Mouse (Mus musculus): Measurements from ENCODE around the gene Agpat1.

Agpat1 gene

DNA sequence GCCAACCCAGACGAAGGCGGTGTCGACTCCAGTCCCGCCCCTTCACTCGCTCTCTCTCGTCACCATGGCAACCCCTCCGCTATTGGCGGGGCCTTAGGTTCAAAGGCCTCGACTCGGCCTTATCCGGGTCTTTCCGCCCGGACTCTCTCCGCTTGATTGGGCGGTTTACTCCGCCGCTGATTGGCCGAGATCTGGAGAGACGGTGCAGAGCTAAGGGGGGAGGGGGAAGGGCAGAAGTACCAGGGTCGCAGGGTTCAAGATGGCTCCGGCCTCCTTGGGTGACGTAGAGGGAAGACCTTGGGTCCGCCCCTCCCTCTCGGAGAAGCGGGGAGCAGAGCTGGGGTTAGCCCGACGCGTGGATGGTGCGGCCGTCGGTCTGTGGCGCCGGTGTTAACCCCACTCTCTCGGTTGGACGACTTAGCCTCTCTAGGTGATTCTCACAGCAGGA lies at the start of gene Agpat1:
Agpat1 (plus strand) TSS at position 202 of the 448 bp plus-strand sequence.
- DNase-seq (ENCODE audit: low spot score in 2 of 2): peak; percentile 96 to 98

DNA sequence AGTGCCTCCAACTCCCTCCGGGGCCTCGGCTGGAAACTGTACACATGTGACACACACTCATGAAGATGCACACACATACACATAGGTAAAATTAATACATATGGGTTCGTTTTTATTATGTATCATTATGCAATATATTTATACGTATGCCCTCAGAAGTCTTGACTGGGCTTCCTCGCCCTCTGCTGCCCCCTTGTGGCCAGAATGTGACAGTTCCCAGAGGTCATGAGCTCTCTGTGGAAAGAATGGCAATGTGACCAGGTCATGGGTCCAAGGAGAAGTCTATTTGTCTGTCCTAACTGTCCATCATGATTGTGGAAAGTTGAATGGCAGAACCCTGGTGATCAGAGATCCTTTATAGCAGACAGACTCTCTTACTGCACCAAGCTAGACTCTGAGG lies 48.6 kb upstream of the Agpat1 start:
- peak; percentile 38 to 62 for DNase-seq (ENCODE audit: low spot score in 2 of 2)

DNA sequence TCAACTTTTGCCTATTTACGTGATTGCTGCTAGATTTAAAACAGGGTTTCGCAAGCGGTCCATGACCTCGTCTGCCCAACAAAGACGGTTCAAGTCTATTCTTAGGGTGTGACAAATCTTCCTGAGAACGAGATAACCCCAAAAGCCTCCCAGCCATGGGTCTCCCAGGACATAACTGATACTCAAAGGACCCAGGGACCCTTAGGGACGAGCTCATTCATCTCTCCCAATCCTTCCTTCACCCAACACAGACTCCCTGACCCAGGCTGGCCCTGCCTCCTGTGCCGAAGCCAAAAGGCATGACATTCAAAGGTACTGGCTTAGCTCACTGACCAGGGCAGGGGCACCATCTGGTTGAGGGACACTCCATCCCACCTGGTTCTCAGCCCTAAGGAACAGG lies 47.7 kb upstream of the Agpat1 start:
- DNase-seq (ENCODE audit: low spot score in 2 of 2): no peak

DNA sequence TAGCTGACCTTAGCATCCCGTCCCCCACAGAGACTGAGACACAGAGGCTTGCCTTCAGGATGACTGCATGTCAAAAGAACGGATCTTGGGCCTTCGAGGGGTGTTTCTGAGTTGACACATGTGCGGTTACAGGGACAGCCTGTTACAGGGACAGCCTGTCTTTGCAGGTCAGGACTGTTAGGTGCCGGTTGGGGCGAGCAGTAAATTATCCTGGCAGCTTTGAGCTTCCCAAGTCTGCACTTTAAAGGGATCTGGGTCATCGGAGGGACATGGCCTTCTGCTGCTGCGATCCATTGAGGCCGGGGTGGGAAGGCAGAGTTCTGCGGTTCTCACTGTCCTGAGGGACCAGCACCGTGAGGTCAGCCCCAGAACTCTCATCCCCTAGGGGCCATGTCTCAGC lies 46.7 kb upstream of the Agpat1 start:
- no peak for DNase-seq (ENCODE audit: low spot score in 2 of 2)

DNA sequence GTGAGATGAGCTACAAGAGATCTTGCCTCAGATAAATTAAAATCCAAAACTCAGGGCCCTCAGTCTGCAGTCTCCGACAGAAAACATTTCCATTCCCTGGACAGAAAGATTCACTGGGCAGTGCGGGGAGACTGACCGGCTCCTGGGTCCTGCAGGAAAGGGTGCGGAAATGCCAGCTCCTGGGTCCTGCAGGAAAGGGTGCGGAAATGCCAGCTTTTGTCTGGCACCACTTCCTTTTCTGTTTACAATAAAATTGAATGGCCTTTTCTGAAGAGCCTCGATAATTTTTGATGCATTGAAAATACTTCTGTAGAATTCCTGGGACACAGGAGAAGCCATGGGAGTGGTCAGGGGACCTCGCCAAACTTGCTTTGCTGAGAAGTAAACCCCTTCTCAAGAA lies 44.9 kb upstream of the Agpat1 start:
- no peak for DNase-seq (ENCODE audit: low spot score in 2 of 2)

DNA sequence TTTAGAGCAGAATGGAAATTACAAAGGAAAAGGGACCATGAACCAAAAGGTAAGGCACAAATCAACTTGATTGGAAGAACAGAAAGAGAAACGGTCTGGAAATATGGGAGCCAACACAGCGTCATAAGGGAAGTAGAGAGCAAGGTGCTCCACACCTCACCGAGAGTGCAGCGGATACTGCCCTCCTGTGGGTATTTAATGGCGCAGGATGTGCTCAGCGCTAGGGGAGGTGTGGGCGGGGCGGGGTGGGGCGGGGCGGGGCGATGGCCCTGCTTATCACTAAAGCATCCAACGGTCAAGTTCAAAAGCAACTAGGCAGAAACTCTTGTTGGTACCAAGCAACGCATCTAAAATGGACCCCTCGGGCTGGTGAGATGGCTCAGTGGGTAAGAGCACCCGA lies 44.2 kb upstream of the Agpat1 start:
- DNase-seq (ENCODE audit: low spot score in 2 of 2): no peak

DNA sequence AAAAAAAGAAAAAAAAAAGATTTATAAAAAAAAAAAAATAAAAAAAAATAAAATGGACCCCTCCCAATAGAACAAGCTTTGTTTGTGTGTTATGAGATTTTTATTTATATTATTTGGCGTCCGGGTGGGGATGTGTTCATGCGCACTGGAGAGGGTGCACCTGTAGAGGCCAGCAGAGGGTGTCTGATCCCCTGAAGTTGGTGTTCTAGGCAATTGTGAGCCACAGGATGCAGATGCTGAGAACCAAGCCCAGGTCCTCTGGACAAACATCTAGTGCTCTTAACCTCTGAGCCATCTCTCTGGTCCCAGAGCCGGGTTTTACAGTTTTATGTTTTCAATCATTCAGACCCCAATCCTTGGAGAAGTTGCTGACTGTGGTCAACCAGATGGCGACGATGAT lies 43.6 kb upstream of the Agpat1 start:
- DNase-seq (ENCODE audit: low spot score in 2 of 2): no peak

DNA sequence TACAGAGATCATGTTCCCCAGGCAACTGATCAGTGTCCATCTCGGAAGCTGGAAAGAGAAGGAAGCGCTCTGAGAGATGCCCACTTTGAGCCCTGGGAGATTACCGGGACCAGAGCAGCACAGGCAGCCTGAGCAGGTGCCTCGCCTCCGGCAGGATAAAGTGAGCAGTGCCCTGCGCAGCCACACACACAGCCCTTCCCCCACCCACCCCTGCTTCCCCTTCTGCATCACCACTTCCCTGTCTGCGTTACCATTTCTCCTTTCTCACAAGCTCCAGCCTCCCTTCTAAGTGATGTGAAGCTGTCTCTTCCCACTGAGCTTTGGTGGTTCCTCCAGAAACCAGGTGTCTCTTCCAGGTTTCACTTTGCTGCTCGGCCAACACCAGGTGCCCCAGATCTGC lies 42.9 kb upstream of the Agpat1 start:
- no peak for DNase-seq (ENCODE audit: low spot score in 2 of 2)

DNA sequence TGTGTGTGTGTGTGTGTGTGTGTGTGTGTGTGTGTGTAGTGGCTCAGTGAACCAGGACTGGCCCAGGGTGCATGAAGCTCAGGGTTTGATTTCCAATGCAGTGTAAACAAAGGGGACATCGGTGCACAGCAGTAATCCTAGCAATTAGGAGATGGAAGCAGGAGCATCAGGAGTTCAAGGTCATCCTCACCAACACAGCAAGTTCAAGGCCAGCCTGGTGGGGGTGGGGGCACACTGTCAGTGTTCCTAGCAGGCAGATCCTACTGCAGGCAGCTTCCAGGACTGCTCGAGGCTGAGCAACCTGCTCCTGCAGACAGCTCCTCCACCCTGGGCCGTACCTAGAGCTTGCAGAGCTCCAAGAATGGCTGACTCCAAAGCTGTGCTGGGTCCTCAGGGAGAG lies 41.5 kb upstream of the Agpat1 start:
- no peak for DNase-seq (ENCODE audit: low spot score in 2 of 2)

DNA sequence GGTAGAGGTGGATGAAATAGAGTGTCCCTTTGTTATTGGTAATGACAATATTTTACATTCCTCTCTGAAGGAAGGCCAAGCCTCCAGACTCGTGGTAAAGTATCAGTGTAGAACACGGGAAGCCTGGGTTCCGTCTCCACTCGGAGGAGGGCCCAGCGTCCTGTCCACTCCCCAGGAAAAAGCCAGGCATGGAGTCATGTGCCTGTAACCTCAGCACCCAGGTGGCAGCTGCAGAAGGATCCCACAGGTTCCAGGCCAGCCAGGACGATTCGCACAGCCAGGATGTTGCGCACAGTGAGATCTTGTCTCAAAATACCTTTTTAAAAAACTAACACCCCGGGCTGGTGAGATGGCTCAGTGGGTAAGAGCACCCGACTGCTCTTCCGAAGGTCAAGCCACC lies 40.7 kb upstream of the Agpat1 start:
- no peak for DNase-seq (ENCODE audit: low spot score in 2 of 2)

DNA sequence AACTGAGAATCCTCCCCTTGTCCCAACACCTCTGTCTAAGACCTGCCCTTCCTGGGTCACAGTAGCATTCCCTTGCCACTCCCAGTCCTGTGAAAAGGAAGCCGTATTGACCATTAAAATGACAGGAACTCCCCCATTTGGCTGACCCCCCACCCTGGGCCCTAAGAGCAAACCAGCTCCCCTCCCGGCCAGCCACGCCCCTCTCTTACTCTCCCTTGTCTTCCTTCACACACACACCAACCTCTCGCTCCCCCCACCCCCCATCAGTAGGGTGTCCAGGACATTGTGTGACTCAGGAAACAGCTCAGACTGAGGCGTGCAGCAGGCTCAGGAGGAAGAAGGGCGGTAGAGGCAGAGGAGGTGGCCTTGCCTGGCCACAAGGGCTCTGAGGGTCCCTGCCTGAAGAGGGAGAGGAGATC lies 40.0 kb upstream of the Agpat1 start, which contains the start of gene Notch4:
Notch4 (plus strand) TSS at position 266 of the 419 bp plus-strand sequence.
- DNase-seq (ENCODE audit: low spot score in 2 of 2): no peak

DNA sequence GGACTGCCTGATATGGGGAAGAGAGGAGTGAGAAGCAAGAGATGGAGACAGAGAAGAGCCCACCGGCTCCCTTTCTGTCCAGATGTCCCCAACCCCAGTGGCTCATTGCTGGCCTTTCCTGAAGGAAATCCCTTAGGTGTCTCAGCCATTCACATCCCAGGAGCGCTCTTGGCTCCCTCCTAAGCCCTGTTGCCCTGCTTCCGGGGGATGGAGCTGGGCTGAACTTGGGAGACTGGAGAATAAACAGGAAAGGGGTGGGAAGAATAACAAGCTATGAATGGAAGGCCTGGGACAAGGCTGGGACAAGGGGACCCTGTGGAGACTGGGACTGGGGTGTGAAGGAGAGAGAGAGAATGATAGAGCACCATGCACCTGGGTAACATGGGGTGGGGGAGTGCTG lies 39.3 kb upstream of the Agpat1 start:
- no peak for DNase-seq (ENCODE audit: low spot score in 2 of 2)

DNA sequence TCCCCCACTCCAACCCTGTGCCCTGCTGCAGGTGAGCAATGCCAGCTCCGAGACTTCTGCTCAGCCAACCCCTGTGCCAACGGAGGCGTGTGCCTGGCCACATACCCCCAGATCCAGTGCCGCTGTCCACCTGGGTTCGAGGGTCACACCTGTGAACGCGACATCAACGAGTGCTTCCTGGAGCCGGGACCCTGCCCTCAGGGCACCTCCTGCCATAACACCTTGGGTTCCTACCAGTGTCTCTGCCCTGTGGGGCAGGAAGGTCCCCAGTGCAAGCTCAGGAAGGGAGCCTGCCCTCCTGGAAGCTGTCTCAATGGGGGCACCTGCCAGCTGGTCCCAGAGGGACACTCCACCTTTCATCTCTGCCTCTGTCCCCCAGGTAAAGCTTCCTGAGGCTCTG lies 36.8 kb upstream of the Agpat1 start:
- no peak for DNase-seq (ENCODE audit: low spot score in 2 of 2)

DNA sequence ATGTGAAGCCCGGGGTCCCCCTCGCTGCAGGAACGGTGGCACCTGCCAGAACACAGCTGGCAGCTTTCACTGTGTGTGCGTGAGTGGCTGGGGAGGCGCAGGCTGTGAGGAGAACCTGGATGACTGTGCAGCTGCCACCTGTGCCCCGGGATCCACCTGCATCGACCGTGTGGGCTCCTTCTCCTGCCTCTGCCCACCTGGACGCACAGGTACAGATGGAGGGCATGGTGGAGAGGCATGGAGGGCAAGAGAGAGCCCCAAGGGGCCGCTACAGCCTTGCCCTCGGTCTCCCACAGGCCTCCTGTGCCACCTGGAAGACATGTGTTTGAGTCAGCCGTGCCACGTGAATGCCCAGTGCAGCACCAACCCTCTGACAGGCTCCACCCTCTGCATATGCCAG lies 35.6 kb upstream of the Agpat1 start:
- no peak for DNase-seq (ENCODE audit: low spot score in 2 of 2)

DNA sequence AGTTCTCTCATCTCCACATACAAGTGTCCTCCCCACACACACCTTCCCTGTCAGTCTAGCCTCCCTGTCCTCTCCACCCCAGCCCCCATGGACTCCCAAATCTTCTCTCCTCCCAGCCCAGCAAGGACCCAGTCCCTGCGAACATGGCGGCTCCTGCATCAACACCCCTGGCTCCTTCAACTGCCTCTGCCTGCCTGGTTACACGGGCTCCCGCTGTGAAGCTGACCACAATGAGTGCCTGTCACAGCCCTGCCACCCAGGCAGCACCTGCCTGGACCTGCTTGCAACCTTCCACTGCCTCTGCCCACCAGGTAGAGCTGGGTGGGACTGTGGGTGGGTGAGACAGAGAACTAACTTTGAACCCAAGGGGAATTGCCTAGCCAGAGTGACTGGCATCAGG lies 34.1 kb upstream of the Agpat1 start:
- DNase-seq (ENCODE audit: low spot score in 2 of 2): no peak

DNA sequence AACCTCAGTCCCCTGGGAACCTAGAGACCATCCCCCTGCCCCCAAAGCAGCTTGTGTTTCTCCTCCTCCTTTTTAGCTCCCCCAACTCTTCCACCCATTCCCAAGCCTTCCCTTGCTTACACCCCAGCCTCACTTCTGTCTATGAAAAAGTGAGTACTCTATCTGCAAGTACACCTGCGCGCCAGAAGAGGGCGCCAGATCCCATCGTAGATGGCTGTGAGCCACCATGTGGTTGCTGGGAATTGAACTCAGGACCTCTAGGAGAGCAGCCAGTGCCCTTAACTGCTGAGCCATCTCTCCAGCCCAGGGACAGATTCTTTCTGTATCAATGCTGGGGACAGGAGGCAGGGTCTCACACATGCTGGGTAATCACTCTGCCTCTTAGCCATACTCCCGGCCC lies 32.2 kb upstream of the Agpat1 start:
- DNase-seq (ENCODE audit: low spot score in 2 of 2): no peak

DNA sequence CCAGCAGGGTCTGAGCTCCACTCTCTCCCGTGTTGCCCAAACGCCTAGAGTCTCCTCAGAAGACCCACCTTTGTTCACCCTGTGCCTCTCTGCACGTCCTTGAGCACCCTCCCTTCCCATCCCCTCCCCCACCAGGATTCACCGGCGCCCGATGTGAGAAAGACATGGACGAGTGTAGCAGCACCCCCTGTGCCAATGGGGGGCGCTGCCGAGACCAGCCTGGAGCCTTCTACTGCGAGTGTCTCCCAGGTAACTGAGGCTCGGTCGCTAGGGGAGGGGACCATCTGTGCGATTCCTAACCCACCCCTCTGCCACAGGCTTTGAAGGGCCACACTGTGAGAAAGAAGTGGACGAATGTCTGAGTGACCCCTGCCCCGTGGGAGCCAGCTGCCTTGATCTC lies 31.7 kb upstream of the Agpat1 start:
- DNase-seq (ENCODE audit: low spot score in 2 of 2): no peak

DNA sequence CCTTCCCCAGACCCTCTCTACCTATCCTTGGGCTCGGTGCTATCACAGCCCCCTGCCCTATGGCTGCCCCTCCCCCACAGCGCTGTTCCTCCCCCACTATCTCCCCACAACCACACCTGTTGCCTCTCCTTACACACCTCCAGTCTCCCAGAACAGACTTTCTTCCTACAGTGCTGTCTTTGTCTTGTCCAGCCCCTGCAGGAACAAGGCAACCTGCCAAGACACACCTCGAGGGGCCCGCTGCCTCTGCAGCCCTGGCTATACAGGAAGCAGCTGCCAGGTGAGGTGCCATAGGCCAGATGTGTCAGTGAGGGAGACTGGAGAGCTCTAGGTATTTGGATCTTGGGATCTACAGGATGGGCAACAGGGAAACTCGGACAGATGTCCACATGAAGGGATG lies 27.5 kb upstream of the Agpat1 start:
- DNase-seq (ENCODE audit: low spot score in 2 of 2): no peak

DNA sequence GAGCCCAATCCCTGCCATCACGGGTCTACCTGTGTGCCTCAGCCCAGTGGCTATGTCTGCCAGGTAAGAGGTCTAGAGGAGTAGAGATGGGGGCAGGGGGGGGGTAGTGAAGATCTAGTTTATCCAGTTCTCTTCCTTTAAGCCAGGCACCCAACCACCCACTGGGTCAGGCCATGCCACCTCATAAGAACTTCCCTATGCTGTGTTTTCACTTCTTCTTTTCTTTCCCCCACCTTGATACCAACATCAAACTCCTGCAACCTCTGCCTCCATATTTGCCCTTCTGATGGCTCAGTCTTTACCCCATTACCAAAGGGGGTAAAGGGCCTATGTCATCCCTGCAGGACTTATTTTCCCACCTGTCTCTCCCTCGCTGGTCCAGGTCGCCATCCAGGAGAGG lies 26.0 kb upstream of the Agpat1 start:
- DNase-seq (ENCODE audit: low spot score in 2 of 2): no peak

DNA sequence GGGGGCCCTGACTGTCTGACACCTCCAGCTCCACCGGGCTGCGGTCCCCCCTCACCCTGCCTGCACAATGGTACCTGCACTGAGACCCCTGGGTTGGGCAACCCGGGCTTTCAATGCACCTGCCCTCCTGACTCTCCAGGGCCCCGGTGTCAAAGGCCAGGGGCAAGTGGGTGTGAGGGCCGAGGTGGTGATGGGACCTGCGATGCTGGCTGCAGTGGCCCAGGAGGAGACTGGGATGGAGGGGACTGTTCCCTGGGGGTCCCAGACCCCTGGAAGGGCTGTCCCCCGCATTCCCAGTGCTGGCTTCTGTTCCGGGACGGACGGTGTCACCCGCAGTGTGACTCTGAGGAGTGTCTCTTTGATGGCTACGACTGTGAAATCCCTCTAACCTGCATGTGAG lies 21.5 kb upstream of the Agpat1 start:
- no peak for DNase-seq (ENCODE audit: low spot score in 2 of 2)

DNA sequence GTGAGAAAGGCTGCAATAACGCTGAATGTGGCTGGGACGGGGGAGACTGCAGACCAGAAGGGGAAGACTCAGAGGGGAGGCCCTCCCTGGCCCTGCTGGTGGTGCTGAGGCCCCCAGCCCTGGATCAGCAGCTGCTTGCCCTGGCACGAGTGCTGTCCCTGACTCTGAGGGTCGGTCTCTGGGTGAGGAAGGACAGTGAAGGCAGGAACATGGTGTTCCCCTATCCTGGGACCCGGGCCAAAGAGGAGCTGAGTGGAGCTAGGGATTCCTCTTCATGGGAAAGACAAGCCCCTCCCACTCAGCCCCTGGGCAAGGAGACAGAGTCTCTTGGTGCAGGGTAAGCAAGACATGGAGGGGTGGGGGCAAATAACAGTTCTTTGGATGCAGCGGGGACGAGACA lies 20.7 kb upstream of the Agpat1 start:
- no peak for DNase-seq (ENCODE audit: low spot score in 2 of 2)

DNA sequence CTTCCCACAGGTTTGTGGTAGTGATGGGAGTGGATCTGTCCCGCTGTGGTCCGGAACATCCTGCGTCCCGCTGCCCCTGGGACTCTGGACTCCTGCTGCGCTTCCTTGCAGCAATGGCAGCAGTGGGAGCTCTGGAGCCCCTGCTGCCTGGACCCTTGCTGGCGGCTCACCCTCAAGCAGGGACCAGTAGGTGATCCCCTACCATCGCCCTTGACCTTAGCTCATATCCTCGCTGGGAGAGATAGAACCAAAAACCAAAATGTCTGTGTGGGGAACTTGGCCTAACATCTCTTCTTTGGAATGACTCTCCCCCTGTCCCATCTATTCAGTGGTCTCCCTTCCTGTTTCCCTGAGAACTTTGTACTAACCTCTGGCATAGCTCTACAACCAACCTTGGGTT lies 20.2 kb upstream of the Agpat1 start:
- no peak for DNase-seq (ENCODE audit: low spot score in 2 of 2)

DNA sequence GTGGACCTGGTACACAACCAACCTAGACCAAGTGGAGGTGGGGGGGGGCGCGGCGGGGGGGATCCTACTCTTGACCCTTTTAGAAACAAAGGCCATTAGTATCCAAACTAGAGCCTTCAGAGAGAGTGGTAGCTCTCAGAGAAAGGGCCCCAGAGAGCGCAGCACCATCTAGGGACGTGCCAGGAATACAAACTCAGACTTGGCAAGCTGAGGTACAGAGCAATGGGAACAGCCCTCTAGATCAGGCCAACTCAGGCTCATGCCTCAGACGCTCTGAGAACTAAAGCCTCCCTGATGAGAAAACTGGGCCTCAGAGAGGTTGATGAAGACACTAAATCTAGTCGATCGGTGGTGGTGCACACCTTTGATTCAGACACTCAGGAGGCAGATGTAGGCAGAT lies 18.9 kb upstream of the Agpat1 start:
- no peak for DNase-seq (ENCODE audit: low spot score in 2 of 2)

DNA sequence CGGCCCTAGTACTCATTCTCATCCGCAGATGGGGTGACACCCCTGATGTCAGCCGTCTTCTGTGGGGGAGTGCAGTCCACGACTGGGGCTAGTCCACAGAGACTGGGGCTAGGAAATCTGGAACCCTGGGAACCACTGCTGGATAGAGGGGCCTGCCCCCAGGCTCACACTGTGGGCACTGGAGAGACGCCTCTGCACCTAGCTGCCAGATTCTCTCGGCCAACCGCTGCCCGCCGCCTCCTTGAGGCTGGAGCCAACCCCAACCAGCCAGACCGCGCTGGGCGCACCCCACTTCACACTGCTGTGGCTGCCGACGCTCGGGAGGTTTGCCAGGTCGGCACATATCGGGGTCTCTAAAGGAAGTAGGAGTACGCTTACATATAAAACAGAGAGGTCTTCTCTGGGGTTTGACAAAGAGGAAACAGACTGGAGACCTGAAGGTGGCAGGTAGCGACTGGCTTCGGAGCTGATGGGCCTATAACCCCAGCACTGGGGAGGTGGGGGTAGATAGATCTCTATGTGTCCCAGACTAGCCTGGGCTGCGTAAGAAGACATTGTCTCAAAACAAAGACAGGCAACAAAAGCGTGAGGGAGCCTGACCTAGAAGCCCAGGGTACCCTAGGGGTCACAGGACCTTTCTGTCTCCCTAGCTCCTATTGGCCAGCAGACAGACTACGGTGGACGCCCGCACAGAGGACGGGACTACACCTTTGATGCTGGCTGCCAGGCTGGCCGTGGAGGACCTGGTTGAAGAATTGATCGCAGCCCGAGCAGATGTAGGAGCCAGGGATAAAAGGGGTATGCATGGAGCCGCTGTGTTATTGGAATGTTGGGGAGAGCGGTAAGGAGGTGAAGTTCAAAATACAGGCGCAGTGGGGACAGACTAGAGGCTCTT lies 17.9 kb upstream of the Agpat1 start:
- no peak for DNase-seq (ENCODE audit: low spot score in 2 of 2)

Data from frontal cortex, postnatal 14 days (tissue).